Mouse (Mus musculus) ES-E14 (cell line): ENCODE results near the gene Tsen2. TPM values are rescaled to one million over a fixed set of nuclear protein-coding genes. Genes with fewer than 3 reads are reported as not detected.

Source experiments
- DNase-seq: peaks from one replicate; pipeline ENCODE4 v3.0.0-alpha.2; 2013; ENCODE audit warnings: low read depth, low spot score
- H3K27ac ChIP-seq: 2 replicates; pipeline ENCODE4 v1.5.1; 2012; ENCODE audit warnings: low read depth, mild to moderate bottlenecking, low read length, moderate library complexity, mixed read lengths; ENCODE audit not compliant: poor library complexity, insufficient read depth, severe bottlenecking
- H3K36me3 ChIP-seq: 2 replicates; pipeline ENCODE4 v1.6.1; 2012; ENCODE audit warnings: mild to moderate bottlenecking, low read length, moderate library complexity, mixed read lengths; ENCODE audit not compliant: control insufficient read depth, poor library complexity, insufficient read depth, severe bottlenecking
- H3K4me1 ChIP-seq, 2 experiments: fragments of 150-350 bp in 1 of 2; sonication (generic) in 1 of 2; 2 replicates each; pipeline ENCODE4 v1.6.1; 2012; ENCODE audit warnings: low read length in 2 of 2, mild to moderate bottlenecking in 1 of 2, mixed read lengths in 1 of 2; ENCODE audit not compliant: control insufficient read depth in 2 of 2, insufficient read depth in 2 of 2, poor library complexity in 1 of 2
- H3K4me3 ChIP-seq, 2 experiments: fragments of 150-350 bp in 1 of 2; sonication (generic) in 1 of 2; 2 replicates each; pipeline ENCODE4 v1.5.1; 2012; ENCODE audit warnings: low read length in 2 of 2, low read depth in 1 of 2, mild to moderate bottlenecking in 1 of 2, mixed read lengths in 1 of 2; ENCODE audit not compliant: insufficient read depth in 1 of 2, poor library complexity in 1 of 2, severe bottlenecking in 1 of 2
- H3K9ac ChIP-seq: 2 replicates; pipeline ENCODE4 v1.6.1; 2012; ENCODE audit warnings: low read depth, mild to moderate bottlenecking, low read length, mixed read lengths; ENCODE audit not compliant: poor library complexity, insufficient read depth, severe bottlenecking
- H3K9me3 ChIP-seq: fragments of 150-350 bp; sonication (generic); 2 replicates; pipeline ENCODE4 v1.6.1; 2012; ENCODE audit warnings: low read depth, mild to moderate bottlenecking, low read length; ENCODE audit not compliant: control insufficient read depth, insufficient read depth
- CHD2 ChIP-seq: IDR thresholded peaks from 2 replicates; pipeline ENCODE4 v1.6.1; 2014; ENCODE audit warnings: mild to moderate bottlenecking, low read depth, low read length, inconsistent platforms
- HCFC1 ChIP-seq: IDR thresholded peaks from 2 replicates; pipeline ENCODE4 v1.6.1; 2012; ENCODE audit warnings: low read length, inconsistent platforms, borderline replicate concordance; ENCODE audit not compliant: insufficient read depth
- MAFK ChIP-seq: IDR thresholded peaks from 2 replicates; pipeline ENCODE4 v1.6.1; 2014; ENCODE audit warnings: mild to moderate bottlenecking, low read depth, low read length, inconsistent platforms; ENCODE audit not compliant: insufficient read depth
- ZC3H11A ChIP-seq: IDR thresholded peaks from 2 replicates; pipeline ENCODE4 v1.6.1; 2012; ENCODE audit warnings: low read depth, mild to moderate bottlenecking, inconsistent platforms, low read length, borderline replicate concordance
- ZNF384 ChIP-seq: IDR thresholded peaks from 2 replicates; pipeline ENCODE4 v1.6.1; 2012; ENCODE audit warnings: low read depth, low read length, inconsistent platforms
- in situ Hi-C, 2 experiments: fragments of 600-800 bp; cut with MboI; formaldehyde crosslinking; loops; one replicate each; pipeline ENCODE4 v1.15.1; 2025; ENCODE audit warnings: low sequenced_read_pairs in 2 of 2, inconsistent platforms in 1 of 2; ENCODE audit not compliant: unreplicated experiment in 2 of 2
- total RNA-seq: library from RNA; depleted of rRNA; stranded (reverse); fragments of 300-350 nt; gene quantifications from 2 replicates; pipeline ENCODE4 v1.2.3, GENCODE M21; 2012

Tsen2 gene
- total RNA-seq, 1 experiment: 35.9 TPM

GRCm38 (mm10) chr6:115609121-115609520 lies 64.7 kb downstream of the Tsen2 start:
- TF ChIP-seq ZC3H11A: no peak; the same call in 1 of the 2 replicates
- TF ChIP-seq MAFK: no peak
- no peak for TF ChIP-seq CHD2
- no peak for TF ChIP-seq ZNF384
- no peak for TF ChIP-seq HCFC1
- in situ Hi-C loops: no loop called here
- no peak overlapping the region for H3K4me3 ChIP-seq
- H3K4me1 ChIP-seq: no peaks in the 10 kb centered on the region
- no peaks in the 10 kb centered on the region for H3K9me3 ChIP-seq
- no peak overlapping the region for H3K9ac ChIP-seq
- H3K27ac ChIP-seq: no peak overlapping the region
- peak; percentile 36 for DNase-seq
- H3K36me3 ChIP-seq: peaks cover 33% of the 10 kb centered on the region

- Histone ChIP-seq H3K4me3 (no peak overlapping the region), H3K36me3 (peaks cover 39% of the 10 kb centered on the region), H3K4me1 (no peaks in the 10 kb centered on the region), H3K9ac (no peak overlapping the region), H3K27ac (no peak overlapping the region), H3K9me3 (no peaks in the 10 kb centered on the region)
- TF ChIP-seq HCFC1 (no peak), ZC3H11A (no peak), MAFK (no peak), CHD2 (no peak), ZNF384 (no peak)
- no peak for DNase-seq
- in situ Hi-C loops: no loop called here
These were observed 65.8 kb downstream of the Tsen2 start for GRCm38 (mm10) chr6:115610301-115610700.

- Histone ChIP-seq H3K36me3 (peaks cover 63% of the 10 kb centered on the region), H3K9ac (no peak overlapping the region)
- DNase-seq: no peak
These were observed 69.3 kb downstream of the Tsen2 start for GRCm38 (mm10) chr6:115613793-115614192.

GRCm38 (mm10) chr6:115615983-115616382 lies 71.5 kb downstream of the Tsen2 start:
- no peaks in the 10 kb centered on the region for H3K9me3 ChIP-seq
- peaks cover 68% of the 10 kb centered on the region for H3K36me3 ChIP-seq
- in situ Hi-C loops: no loop called here
- H3K4me3 ChIP-seq: no peak overlapping the region
- H3K27ac ChIP-seq: no peak overlapping the region
- no peak for DNase-seq
- H3K4me1 ChIP-seq: no peaks in the 10 kb centered on the region
- no peak overlapping the region for H3K9ac ChIP-seq
- TF ChIP-seq CHD2 (no peak), ZNF384 (no peak), ZC3H11A (no peak), HCFC1 (no peak), MAFK (no peak)

More at GRCm38 (mm10) chr6:115613793-115614192, 69.3 kb downstream of the Tsen2 start:
- H3K9me3 ChIP-seq: no peaks in the 10 kb centered on the region
- no peaks in the 10 kb centered on the region for H3K4me1 ChIP-seq
- TF ChIP-seq ZC3H11A: no peak
- no peak for TF ChIP-seq ZNF384
- no peak for TF ChIP-seq CHD2
- no peak for TF ChIP-seq HCFC1
- TF ChIP-seq MAFK: no peak
- no peak overlapping the region for H3K4me3 ChIP-seq
- H3K27ac ChIP-seq: no peak overlapping the region
- in situ Hi-C loops: no loop called here

GRCm38 (mm10) chr6:115619818-115620217 lies 75.4 kb downstream of the Tsen2 start:
- H3K9me3 ChIP-seq: no peaks in the 10 kb centered on the region
- TF ChIP-seq ZNF384 (no peak), ZC3H11A (no peak), HCFC1 (no peak), MAFK (no peak), CHD2 (no peak)
- DNase-seq: no peak
- no peak overlapping the region; the same call in 1 of the 2 replicates for H3K9ac ChIP-seq
- H3K4me1 ChIP-seq: no peaks in the 10 kb centered on the region
- H3K27ac ChIP-seq: no peak overlapping the region
- peaks cover 60% of the 10 kb centered on the region for H3K36me3 ChIP-seq
- in situ Hi-C loops: no loop called here
- H3K4me3 ChIP-seq: no peak overlapping the region
